Mouse (Mus musculus): ENCODE measurements around the gene Nuak2. TPM values are rescaled to one million over a fixed set of nuclear protein-coding genes. Genes with fewer than 3 reads are reported as not detected.

Nuak2 gene
- polyA plus RNA-seq, 1 experiment = 20.0 TPM

DNA sequence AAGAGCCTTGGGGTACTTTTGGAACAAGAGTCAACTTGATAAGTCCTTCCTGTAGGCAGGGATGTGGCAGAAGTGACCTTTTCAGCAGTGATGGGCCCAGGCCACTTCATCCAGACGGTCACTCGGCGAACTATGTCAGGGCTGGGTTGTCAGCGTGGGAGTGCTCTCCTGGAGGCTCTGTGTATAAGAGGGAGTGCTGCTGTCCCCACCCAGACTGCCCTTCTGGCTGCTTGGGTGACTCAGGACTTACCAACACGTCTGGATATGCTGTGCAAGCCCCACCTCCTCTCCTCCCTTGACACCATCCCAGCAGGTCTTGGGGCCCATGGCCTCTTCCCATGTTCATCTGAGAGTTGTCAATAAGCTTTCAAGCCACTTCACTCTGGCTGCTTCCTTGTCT lies 37.5 kb downstream of the Nuak2 start:
- H3K36me3 ChIP-seq (ENCODE audit: control insufficient read depth, insufficient read depth, low read length, poor library complexity, severe bottlenecking) = no peaks in the 10 kb centered on the region
- no peaks in the 10 kb centered on the region for H3K27me3 ChIP-seq (ENCODE audit: control insufficient read depth, insufficient read depth, low read length, poor library complexity, severe bottlenecking)
- H3K4me1 ChIP-seq (ENCODE audit: control insufficient read depth, insufficient read depth, low read length) = no peaks in the 10 kb centered on the region
- H3K9ac ChIP-seq (ENCODE audit: low read depth, poor library complexity, severe bottlenecking) = no peak overlapping the region
- TF ChIP-seq EP300 (IDR thresholded peaks at IDR 0.05; ENCODE audit: insufficient read depth, low read depth, low read length) = no peak
- TF ChIP-seq POLR2A (IDR thresholded peaks at IDR 0.05; ENCODE audit: insufficient read depth, low read length) = no peak
- no peak for TF ChIP-seq CTCF (IDR thresholded peaks at IDR 0.05; ENCODE audit: low read depth, low read length)
- H3K4me3 ChIP-seq (ENCODE audit: low read depth, low read length) = no peak overlapping the region
- no peak overlapping the region for H3K27ac ChIP-seq (ENCODE audit: insufficient read depth, low read length)
- peaks cover 3% of the 10 kb centered on the region for H3K9me3 ChIP-seq (replicated peaks; ENCODE audit: control insufficient read depth, insufficient read depth, low read length, poor library complexity, severe bottlenecking)

DNA sequence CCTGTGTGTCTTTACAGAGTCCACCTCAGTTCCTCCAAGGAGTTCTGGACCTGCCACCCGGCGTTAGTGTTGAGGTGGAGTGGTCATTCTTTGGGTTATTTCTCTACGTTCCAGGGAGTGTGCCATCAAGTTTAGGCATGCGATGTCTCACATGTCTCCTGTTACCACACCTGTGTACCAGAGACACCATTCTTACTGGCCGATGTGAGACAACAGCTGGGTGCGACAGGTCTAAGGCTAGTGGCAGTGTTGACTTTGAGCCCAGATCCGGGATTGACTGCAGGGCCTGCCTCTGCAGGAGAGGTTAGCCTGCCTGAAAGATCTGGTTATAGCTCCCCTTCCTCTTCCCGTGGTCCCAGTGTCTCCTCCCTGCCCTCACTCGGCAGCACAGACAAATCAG lies 38.3 kb downstream of the Nuak2 start:
- H3K27ac ChIP-seq (ENCODE audit: insufficient read depth, low read length) = no peak overlapping the region
- no peaks in the 10 kb centered on the region for H3K27me3 ChIP-seq (ENCODE audit: control insufficient read depth, insufficient read depth, low read length, poor library complexity, severe bottlenecking)
- peaks cover 3% of the 10 kb centered on the region for H3K9me3 ChIP-seq (replicated peaks; ENCODE audit: control insufficient read depth, insufficient read depth, low read length, poor library complexity, severe bottlenecking)
- no peaks in the 10 kb centered on the region for H3K4me1 ChIP-seq (ENCODE audit: control insufficient read depth, insufficient read depth, low read length)
- H3K36me3 ChIP-seq (ENCODE audit: control insufficient read depth, insufficient read depth, low read length, poor library complexity, severe bottlenecking) = no peaks in the 10 kb centered on the region
- H3K9ac ChIP-seq (ENCODE audit: low read depth, poor library complexity, severe bottlenecking) = no peak overlapping the region
- TF ChIP-seq CTCF (IDR thresholded peaks at IDR 0.05; ENCODE audit: low read depth, low read length) (no peak), POLR2A (IDR thresholded peaks at IDR 0.05; ENCODE audit: insufficient read depth, low read length) (no peak)
- no peak overlapping the region for H3K4me3 ChIP-seq (ENCODE audit: low read depth, low read length)

DNA sequence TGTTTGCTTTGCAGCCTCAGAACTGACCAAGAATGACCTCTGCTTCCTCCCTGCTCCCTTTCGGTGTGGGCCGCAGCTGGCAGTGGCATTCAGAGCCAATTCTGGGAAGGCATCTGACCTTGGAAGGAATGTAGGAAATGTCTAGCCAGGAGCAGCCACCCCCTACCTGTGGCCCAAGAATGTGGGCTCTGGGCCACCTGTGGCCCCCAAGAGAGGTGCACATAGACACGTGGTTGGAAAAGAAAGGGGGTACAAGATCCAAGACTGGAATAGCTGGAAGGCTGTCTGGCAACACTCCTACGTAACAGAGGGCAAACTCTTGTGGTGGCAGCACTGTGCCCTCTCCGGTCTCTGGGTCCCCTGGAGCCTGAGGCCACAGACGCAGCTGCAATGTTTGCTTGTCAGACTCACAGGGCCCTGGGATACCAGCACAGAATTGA lies 39.3 kb downstream of the Nuak2 start:
- Histone ChIP-seq H3K4me1 (ENCODE audit: control insufficient read depth, insufficient read depth, low read length) (no peaks in the 10 kb centered on the region), H3K9ac (ENCODE audit: low read depth, poor library complexity, severe bottlenecking) (no peak overlapping the region), H3K9me3 (replicated peaks; ENCODE audit: control insufficient read depth, insufficient read depth, low read length, poor library complexity, severe bottlenecking) (peaks cover 3% of the 10 kb centered on the region), H3K36me3 (ENCODE audit: control insufficient read depth, insufficient read depth, low read length, poor library complexity, severe bottlenecking) (no peaks in the 10 kb centered on the region), H3K27me3 (ENCODE audit: control insufficient read depth, insufficient read depth, low read length, poor library complexity, severe bottlenecking) (no peaks in the 10 kb centered on the region), H3K27ac (ENCODE audit: insufficient read depth, low read length) (no peak overlapping the region), H3K4me3 (ENCODE audit: low read depth, low read length) (no peak overlapping the region)
- TF ChIP-seq EP300 (IDR thresholded peaks at IDR 0.05; ENCODE audit: insufficient read depth, low read depth, low read length) = no peak
- TF ChIP-seq CTCF (IDR thresholded peaks at IDR 0.05; ENCODE audit: low read depth, low read length) = no peak
- TF ChIP-seq POLR2A (IDR thresholded peaks at IDR 0.05; ENCODE audit: insufficient read depth, low read length) = no peak

DNA sequence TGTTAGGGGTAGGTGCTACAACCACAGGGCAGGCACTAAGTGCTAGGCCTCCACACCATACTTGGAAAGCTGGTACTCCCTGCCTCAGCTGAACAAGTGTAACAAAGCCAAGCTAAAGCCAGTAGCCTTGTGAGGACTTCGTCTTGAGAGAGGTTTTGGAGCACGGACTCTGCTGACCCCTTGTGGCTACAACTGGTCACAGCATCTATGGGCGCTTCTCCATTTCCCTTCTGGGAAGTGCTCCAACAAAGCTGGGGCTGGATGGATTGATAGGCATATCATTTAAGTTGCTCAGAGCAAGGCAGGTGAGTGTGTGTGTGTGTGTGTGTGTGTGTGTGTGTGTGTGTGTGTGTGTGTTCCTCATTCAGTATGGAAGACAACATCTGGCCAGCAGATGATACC lies 39.9 kb downstream of the Nuak2 start:
- Histone ChIP-seq H3K27ac (ENCODE audit: insufficient read depth, low read length) (no peak overlapping the region), H3K4me1 (ENCODE audit: control insufficient read depth, insufficient read depth, low read length) (no peaks in the 10 kb centered on the region), H3K9ac (ENCODE audit: low read depth, poor library complexity, severe bottlenecking) (no peak overlapping the region), H3K9me3 (replicated peaks; ENCODE audit: control insufficient read depth, insufficient read depth, low read length, poor library complexity, severe bottlenecking) (peaks cover 3% of the 10 kb centered on the region), H3K27me3 (ENCODE audit: control insufficient read depth, insufficient read depth, low read length, poor library complexity, severe bottlenecking) (no peaks in the 10 kb centered on the region), H3K4me3 (ENCODE audit: low read depth, low read length) (no peak overlapping the region), H3K36me3 (ENCODE audit: control insufficient read depth, insufficient read depth, low read length, poor library complexity, severe bottlenecking) (no peaks in the 10 kb centered on the region)
- no peak for TF ChIP-seq POLR2A (IDR thresholded peaks at IDR 0.05; ENCODE audit: insufficient read depth, low read length)
- peak; percentile 95 for TF ChIP-seq CTCF (IDR thresholded peaks at IDR 0.05; ENCODE audit: low read depth, low read length)
- no peak for TF ChIP-seq EP300 (IDR thresholded peaks at IDR 0.05; ENCODE audit: insufficient read depth, low read depth, low read length)

DNA sequence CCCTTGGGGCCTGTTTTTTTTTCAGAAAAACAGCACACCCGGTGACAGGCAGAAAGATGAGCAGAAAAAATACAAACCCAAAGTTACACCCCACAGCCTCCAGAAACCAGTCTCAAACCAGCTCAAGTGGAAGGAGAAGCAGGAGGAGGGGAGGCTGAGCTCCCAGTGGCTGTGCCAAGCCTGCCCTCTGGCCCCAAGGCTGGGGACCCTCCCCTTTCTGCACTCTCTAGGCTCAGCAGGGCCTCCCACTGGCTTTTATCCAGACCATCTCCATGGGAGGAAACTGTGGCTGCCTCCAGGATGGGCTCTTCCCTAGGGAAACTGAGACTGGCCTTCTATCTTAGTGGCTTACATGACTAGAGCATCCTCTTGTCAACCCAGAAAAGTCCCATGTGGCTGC lies 40.9 kb downstream of the Nuak2 start:
- H3K27me3 ChIP-seq (ENCODE audit: control insufficient read depth, insufficient read depth, low read length, poor library complexity, severe bottlenecking) = no peaks in the 10 kb centered on the region
- no peaks in the 10 kb centered on the region for H3K4me1 ChIP-seq (ENCODE audit: control insufficient read depth, insufficient read depth, low read length)
- TF ChIP-seq POLR2A (IDR thresholded peaks at IDR 0.05; ENCODE audit: insufficient read depth, low read length) = no peak
- no peak for TF ChIP-seq EP300 (IDR thresholded peaks at IDR 0.05; ENCODE audit: insufficient read depth, low read depth, low read length)
- TF ChIP-seq CTCF (IDR thresholded peaks at IDR 0.05; ENCODE audit: low read depth, low read length) = no peak
- no peak overlapping the region for H3K4me3 ChIP-seq (ENCODE audit: low read depth, low read length)
- no peaks in the 10 kb centered on the region for H3K9me3 ChIP-seq (replicated peaks; ENCODE audit: control insufficient read depth, insufficient read depth, low read length, poor library complexity, severe bottlenecking)
- no peak overlapping the region for H3K9ac ChIP-seq (ENCODE audit: low read depth, poor library complexity, severe bottlenecking)
- no peaks in the 10 kb centered on the region for H3K36me3 ChIP-seq (ENCODE audit: control insufficient read depth, insufficient read depth, low read length, poor library complexity, severe bottlenecking)
- H3K27ac ChIP-seq (ENCODE audit: insufficient read depth, low read length) = no peak overlapping the region

DNA sequence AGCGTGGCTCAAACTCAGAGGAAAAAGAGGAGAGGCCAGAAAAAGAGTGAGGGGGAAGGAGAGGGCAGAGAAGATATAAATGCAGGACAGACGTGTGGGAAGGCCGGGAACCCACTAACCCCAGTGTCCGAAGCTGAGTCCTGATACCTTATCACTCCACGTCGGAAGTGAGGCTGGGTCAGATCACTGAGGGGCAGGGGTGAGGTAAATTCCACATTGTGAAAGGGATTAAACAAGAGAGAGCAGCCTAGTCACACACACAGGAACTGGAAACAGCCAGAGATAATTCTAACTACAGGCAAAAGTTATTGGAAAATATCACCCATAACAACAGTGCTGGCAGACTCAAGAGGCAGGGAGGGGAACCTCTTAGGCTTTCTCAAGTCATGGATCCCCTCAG lies 46.0 kb downstream of the Nuak2 start:
- H3K27me3 ChIP-seq (ENCODE audit: control insufficient read depth, insufficient read depth, low read length, poor library complexity, severe bottlenecking) = no peaks in the 10 kb centered on the region
- TF ChIP-seq EP300 (IDR thresholded peaks at IDR 0.05; ENCODE audit: insufficient read depth, low read depth, low read length) (no peak), POLR2A (IDR thresholded peaks at IDR 0.05; ENCODE audit: insufficient read depth, low read length) (no peak), CTCF (IDR thresholded peaks at IDR 0.05; ENCODE audit: low read depth, low read length) (no peak)
- no peaks in the 10 kb centered on the region for H3K36me3 ChIP-seq (ENCODE audit: control insufficient read depth, insufficient read depth, low read length, poor library complexity, severe bottlenecking)
- no peak overlapping the region for H3K27ac ChIP-seq (ENCODE audit: insufficient read depth, low read length)
- peaks cover 2% of the 10 kb centered on the region for H3K4me1 ChIP-seq (ENCODE audit: control insufficient read depth, insufficient read depth, low read length)
- H3K4me3 ChIP-seq (ENCODE audit: low read depth, low read length) = no peak overlapping the region
- no peaks in the 10 kb centered on the region for H3K9me3 ChIP-seq (replicated peaks; ENCODE audit: control insufficient read depth, insufficient read depth, low read length, poor library complexity, severe bottlenecking)
- no peak overlapping the region for H3K9ac ChIP-seq (ENCODE audit: low read depth, poor library complexity, severe bottlenecking)
